Mouse (Mus musculus) lung, adult 2 months (tissue): Measurements from ENCODE around the gene Myo15. TPM values are rescaled to one million over a fixed set of nuclear protein-coding genes. Genes with fewer than 3 reads are reported as not detected.
A peak's percentile ranks its signal among the peaks of the same experiment; 100 is the strongest.

ENCODE experiments used
- DNase-seq: peaks from one replicate; pipeline ENCODE4 v3.0.0; 2022
- H3K4me1 ChIP-seq: fragments of 200-500 bp; 2 replicates; pipeline ENCODE4 v1.6.1; 2011; ENCODE audit warnings: low read length; ENCODE audit not compliant: control insufficient read depth, insufficient read depth
- H3K4me3 ChIP-seq: fragments of 200-500 bp; replicated peaks from 2 replicates; pipeline ENCODE3; 2011; ENCODE audit warnings: low read depth, mild to moderate bottlenecking, control low read depth, low read length; ENCODE audit errors: extremely low read depth
- CTCF ChIP-seq: fragments of 200-500 bp; IDR thresholded peaks from 2 replicates; pipeline ENCODE4 v1.5.1; 2011; ENCODE audit warnings: mild to moderate bottlenecking, low read length, control low read depth; ENCODE audit not compliant: insufficient read depth
- POLR2A ChIP-seq: fragments of 200-500 bp; IDR thresholded peaks from 2 replicates; pipeline ENCODE4 v1.6.1; 2011; ENCODE audit warnings: low read depth, mild to moderate bottlenecking, control low read depth, low read length, borderline replicate concordance; ENCODE audit errors: extremely low read depth
- WGBS: fragments of 180-500 bp; shearing (Covaris S2); methylation state at CpG from one replicate; pipeline ENCODE4 v1.1.7; 2018; 5-methylcytosine and 5-hydroxymethylcytosine counted together
- polyA plus RNA-seq: library from polyadenylated mRNA; depleted of rRNA; stranded (reverse); fragments of >200 nt; gene quantifications from 2 replicates; pipeline ENCODE4 v1.2.3, GENCODE M21; 2012

Gene Myo15
- polyA plus RNA-seq, 1 experiment = 0.43 TPM

DNA sequence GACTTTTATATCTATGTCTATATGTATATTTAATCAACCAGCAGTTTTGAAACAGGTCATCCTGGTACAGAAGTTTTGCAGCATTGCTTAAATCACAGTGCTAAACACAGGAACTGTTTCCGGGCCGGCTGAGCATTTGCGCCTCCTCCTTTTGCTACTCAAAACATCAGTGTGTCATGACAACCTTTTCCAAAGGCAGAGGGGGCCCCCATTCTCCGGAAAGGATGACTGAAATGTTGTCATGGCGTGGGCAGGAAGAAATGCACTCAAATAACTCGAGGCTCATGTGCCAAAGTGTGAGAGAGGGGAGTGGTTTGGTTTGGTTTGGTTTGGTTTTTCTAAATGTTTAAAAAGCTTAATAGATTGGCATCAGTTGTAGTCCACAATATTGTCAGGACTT, 26.2 kb upstream of the Myo15 start:
- no peaks in the 10 kb centered on the region for H3K4me1 ChIP-seq
- no peak overlapping the region for H3K4me3 ChIP-seq
- no peak for DNase-seq
- 85% methylated on average over 6 of the region's 6 CpGs for WGBS
- no peak for TF ChIP-seq POLR2A
- TF ChIP-seq CTCF = no peak

GRCm38 (mm10) chr11:60444007-60444406, 25.1 kb upstream of the Myo15 start:
- TF ChIP-seq CTCF (no peak), POLR2A (no peak)
- WGBS = 82% methylated on average over 4 of the region's 4 CpGs
- no peak for DNase-seq
- H3K4me3 ChIP-seq = no peak overlapping the region
- no peaks in the 10 kb centered on the region for H3K4me1 ChIP-seq

- Histone ChIP-seq H3K4me3 (peak within 1 kb of the TSS; percentile 76), H3K4me1 (peaks cover 9% of the 10 kb centered on the region)
- DNase-seq = peak; percentile 88
- no peak for TF ChIP-seq CTCF
- TF ChIP-seq POLR2A = peak; percentile 94; the same call in 1 of the 2 replicates
- 5% methylated on average over 27 of the region's 27 CpGs for WGBS
Measured at GRCm38 (mm10) chr11:60454080-60454744, 14.9 kb upstream of the Myo15 start, which contains the start of gene Drg2. Drg2 (plus strand) TSS chr11:60454591.

DNA sequence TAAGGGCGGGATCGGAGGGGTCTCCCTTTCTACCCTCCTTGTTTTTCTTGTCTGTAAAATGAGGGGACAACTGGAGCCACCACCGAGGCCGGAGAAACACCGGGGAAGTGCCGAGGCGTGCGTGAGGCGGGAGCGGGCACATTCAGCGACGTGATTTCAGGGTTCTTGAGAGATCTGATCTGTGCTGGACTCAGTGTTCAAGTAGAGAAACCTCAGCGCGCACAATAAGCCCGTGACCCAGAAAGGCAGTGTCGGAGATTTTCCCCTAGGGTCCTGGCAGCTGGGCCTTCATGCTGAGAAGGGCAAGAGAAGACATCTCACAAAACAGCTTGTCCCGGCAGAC, 14.4 kb upstream of the Myo15 start:
- WGBS = under 1% methylated on average over 17 of the region's 17 CpGs
- peak overlapping the region; percentile 76 for H3K4me3 ChIP-seq
- no peak for DNase-seq
- TF ChIP-seq CTCF (no peak), POLR2A (no peak)
- peaks cover 9% of the 10 kb centered on the region for H3K4me1 ChIP-seq

DNA sequence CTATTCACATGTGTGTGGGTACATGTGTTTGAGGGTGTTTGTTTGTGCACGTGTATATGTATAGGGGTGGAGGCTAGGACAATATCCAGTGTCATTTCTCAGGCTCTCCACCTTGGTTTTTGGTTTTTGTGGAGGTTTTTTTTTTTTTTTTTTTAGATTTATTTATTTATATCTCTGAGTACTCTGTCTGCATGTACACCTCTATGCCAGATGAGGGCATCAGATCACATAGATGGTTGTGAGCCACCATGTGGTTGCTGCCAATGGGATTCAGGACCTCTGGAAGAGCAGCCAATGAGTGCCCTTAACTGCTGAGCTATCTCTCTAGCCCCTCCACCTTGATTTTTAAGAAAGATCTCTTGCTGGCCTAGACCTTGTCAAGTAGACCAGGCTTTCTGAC, 11.2 kb upstream of the Myo15 start:
- 94% methylated on average over 1 of the region's 1 CpGs for WGBS
- TF ChIP-seq CTCF = no peak
- H3K4me1 ChIP-seq = peaks cover 9% of the 10 kb centered on the region
- DNase-seq = no peak
- H3K4me3 ChIP-seq = no peak overlapping the region

- WGBS = 83% methylated on average over 2 of the region's 2 CpGs
- H3K4me3 ChIP-seq = no peak overlapping the region
- peak; percentile 49 for DNase-seq
- H3K4me1 ChIP-seq = no peaks in the 10 kb centered on the region
- TF ChIP-seq CTCF = peak; percentile 62
- no peak for TF ChIP-seq POLR2A
Measured at GRCm38 (mm10) chr11:60465943-60466380, 3.2 kb upstream of the Myo15 start.

DNA sequence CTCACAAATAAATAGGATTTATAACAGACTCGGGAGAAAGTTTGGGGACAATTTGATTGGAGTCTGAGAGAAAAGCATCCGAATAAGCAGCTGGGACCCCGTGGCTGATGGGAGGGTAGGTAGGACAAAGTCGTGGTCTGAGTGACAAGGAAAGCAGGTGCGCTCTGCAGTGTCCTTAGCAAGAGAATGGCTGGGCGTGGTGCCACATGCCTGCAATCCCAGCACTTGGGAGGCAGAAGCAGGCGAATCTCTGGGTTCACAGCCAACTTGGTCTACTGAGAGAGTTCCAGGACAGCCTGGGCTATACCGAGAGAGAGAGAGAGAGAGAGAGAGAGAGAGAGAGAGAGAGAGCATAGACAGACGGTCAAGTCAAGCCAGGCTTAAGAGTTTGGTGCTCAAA, 1.6 kb downstream of the Myo15 start:
- WGBS = 74% methylated on average over 9 of the region's 9 CpGs
- TF ChIP-seq CTCF (no peak), POLR2A (no peak)
- Histone ChIP-seq H3K4me1 (no peaks in the 10 kb centered on the region), H3K4me3 (no peak overlapping the region)
- DNase-seq = no peak

GRCm38 (mm10) chr11:60474534-60474933, 5.4 kb downstream of the Myo15 start:
- no peak for DNase-seq
- 87% methylated on average over 5 of the region's 5 CpGs for WGBS
- H3K4me1 ChIP-seq = 0 out of 2 replicates have a peak, but pooled peaks cover 2% of the 10 kb centered on the region
- no peak for TF ChIP-seq POLR2A
- TF ChIP-seq CTCF = no peak
- H3K4me3 ChIP-seq = no peak overlapping the region

DNA sequence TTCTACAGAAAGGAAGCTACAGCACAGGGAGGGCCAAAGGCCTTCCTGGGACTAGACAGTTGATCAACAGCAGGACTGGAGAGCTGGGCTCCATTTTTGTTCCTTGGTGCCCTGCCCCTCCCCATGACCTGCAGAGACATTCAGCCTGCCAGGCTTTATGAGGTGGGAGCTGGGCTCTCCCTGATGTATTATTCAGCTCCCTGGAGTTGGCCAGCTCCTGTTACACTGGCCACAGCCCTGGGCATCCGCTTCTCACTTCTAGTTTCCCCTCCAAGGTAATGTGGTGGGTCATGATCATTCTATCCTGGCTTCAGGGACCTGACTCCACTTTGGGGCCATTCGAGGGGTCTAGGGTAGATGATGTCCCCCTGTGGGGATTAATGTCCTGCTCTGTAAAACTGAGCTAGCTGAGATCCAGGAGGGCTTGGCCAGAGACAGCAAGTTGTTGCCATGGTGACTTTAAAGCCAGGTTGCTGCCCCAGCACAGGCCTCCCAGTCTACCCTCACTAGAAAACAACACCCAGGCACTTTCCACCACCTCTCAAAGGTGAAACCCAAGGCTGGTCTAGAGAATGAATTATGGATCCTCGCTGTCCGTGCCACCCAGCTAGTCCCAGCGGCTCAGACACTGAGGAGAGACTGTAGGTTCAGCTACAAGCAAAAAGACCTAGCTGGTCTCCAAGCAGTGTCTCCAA, 6.7 kb downstream of the Myo15 start:
- WGBS = 90% methylated on average over 5 of the region's 5 CpGs
- Histone ChIP-seq H3K4me1 (0 out of 2 replicates have a peak, but pooled peaks cover 2% of the 10 kb centered on the region), H3K4me3 (no peak overlapping the region)
- no peak for TF ChIP-seq POLR2A
- TF ChIP-seq CTCF = no peak
- no peak for DNase-seq

GRCm38 (mm10) chr11:60478121-60478520, 9.0 kb downstream of the Myo15 start:
- WGBS = 32% methylated on average over 17 of the region's 17 CpGs
- peak overlapping the region; percentile 8 for H3K4me3 ChIP-seq
- TF ChIP-seq CTCF (no peak), POLR2A (peak; percentile 49; the same call in 1 of the 2 replicates)
- DNase-seq = peak; percentile 64
- 0 out of 2 replicates have a peak, but pooled peaks cover 2% of the 10 kb centered on the region for H3K4me1 ChIP-seq
